Mouse (Mus musculus): ENCODE measurements at regions not wholly inside any gene's neighbourhood (a gene's known extent, or its start where the extent isn't known, plus 50 kb on each side); places are given as distances from the start of the nearest gene placed in this dataset.

- no peaks in the 10 kb centered on the region for H3K27me3 ChIP-seq (ENCODE audit: insufficient read depth, low read length)
- ATAC-seq (no peak), DNase-seq (no peak)
- no peaks in the 10 kb centered on the region for H3K36me3 ChIP-seq (ENCODE audit: insufficient read depth)
- TF ChIP-seq CTCF (IDR thresholded peaks at IDR 0.05; ENCODE audit: low read depth): no peak
- H3K4me2 ChIP-seq (ENCODE audit: low read depth): no peak overlapping the region
- no peak overlapping the region for H3K27ac ChIP-seq (ENCODE audit: low read depth, low read length)
- no peaks in the 10 kb centered on the region for H3K4me1 ChIP-seq (ENCODE audit: insufficient read depth)
- H3K4me3 ChIP-seq (ENCODE audit: low read depth, low read length): no peak overlapping the region
- 88% methylated on average over 1 of the region's 1 CpGs for WGBS
- no peaks in the 10 kb centered on the region for H3K9me3 ChIP-seq (ENCODE audit: low read length)
- no peak overlapping the region for H3K9ac ChIP-seq
Measured at GRCm38 (mm10) chr4:40575951-40576350, 104.0 kb downstream of the Tmem215 start.

DNA sequence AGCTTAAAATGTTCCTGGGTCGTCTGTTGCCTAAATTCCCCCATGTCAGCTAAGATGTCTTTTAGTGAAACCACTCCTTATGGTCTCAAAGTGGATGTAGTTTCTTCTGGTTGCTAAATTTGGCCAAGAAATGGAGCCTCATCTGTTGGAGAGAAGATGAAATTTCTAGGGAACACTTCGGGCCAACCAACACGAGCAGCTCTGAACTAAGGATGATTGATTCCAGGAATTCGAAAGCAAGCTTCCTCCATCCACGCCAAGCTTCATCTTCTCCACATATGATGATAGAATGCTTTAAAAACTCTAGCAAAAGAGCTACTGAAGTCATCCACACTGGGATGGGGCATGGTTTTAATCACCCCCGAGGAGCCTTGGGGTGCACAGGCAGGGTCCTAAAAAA lies 112.5 kb downstream of the Tmem215 start:
- DNase-seq (peak; percentile 18), ATAC-seq (no peak; the same call in 1 of the 2 replicates)
- H3K9ac ChIP-seq: no peak overlapping the region
- no peak overlapping the region for H3K4me2 ChIP-seq (ENCODE audit: low read depth)
- H3K27ac ChIP-seq (ENCODE audit: low read depth, low read length): no peak overlapping the region
- no peaks in the 10 kb centered on the region for H3K36me3 ChIP-seq (ENCODE audit: insufficient read depth)
- TF ChIP-seq CTCF (IDR thresholded peaks at IDR 0.05; ENCODE audit: low read depth): no peak
- no peaks in the 10 kb centered on the region for H3K9me3 ChIP-seq (ENCODE audit: low read length)
- no peak overlapping the region for H3K4me3 ChIP-seq (ENCODE audit: low read depth, low read length)
- WGBS: 83% methylated on average over 6 of the region's 6 CpGs
- H3K27me3 ChIP-seq (ENCODE audit: insufficient read depth, low read length): no peaks in the 10 kb centered on the region
- H3K4me1 ChIP-seq (ENCODE audit: insufficient read depth): no peaks in the 10 kb centered on the region

DNA sequence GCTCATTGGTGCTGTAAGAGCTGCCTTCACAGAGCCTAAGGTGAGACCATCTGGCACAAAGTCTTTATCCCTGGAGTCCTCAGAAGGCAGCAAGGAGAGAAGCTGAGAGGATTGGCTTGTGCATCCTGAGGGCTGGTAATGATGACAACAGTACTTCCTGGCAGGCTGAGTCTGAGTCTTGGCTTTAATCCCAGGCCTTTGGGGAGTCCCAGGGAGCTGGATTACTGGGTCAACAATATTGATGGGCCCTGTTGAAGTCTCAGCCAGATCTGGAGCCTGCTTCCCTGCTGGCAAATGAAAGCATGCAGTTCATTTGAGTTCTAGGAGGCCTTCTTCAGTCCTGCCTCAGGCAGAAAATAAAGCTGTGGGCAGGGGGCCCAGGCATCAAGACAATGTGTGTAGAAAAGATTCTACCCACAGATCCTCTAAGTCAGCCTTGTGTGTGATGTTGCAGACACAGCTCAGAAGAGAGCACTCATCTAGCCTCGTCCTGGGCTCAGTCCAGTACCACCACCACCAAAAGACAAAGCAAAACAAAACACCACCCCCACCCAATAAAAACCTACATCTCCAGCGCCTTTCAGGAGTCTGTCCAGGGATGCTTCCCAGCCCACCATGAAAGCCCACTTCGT lies 113.1 kb downstream of the Tmem215 start:
- H3K36me3 ChIP-seq (ENCODE audit: insufficient read depth): no peaks in the 10 kb centered on the region
- no peaks in the 10 kb centered on the region for H3K9me3 ChIP-seq (ENCODE audit: low read length)
- DNase-seq (peak; percentile 41), ATAC-seq (peak; percentile 34)
- 78% methylated on average over 3 of the region's 3 CpGs for WGBS
- no peak overlapping the region for H3K4me2 ChIP-seq (ENCODE audit: low read depth)
- H3K9ac ChIP-seq: no peak overlapping the region
- H3K4me3 ChIP-seq (ENCODE audit: low read depth, low read length): no peak overlapping the region
- no peaks in the 10 kb centered on the region for H3K4me1 ChIP-seq (ENCODE audit: insufficient read depth)
- no peak overlapping the region for H3K27ac ChIP-seq (ENCODE audit: low read depth, low read length)
- TF ChIP-seq CTCF (IDR thresholded peaks at IDR 0.05; ENCODE audit: low read depth): no peak
- no peaks in the 10 kb centered on the region for H3K27me3 ChIP-seq (ENCODE audit: insufficient read depth, low read length)

DNA sequence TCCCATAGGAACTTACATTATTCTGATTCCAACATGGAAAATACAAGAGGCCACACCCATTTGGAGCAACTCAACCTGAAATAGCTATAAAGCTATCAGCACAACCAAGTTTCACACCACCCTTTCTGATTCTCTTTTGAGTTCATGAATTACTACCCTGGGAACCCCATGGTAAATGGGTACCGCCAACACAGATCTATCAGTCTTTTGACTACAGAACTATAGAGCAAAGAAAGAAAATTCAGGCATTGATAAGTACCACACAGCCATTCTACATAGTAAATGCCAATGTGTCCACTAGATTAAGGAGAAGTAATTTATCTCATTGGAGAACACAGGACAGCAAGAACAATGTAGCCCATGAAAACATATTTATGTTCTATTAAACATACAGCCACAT lies 114.1 kb downstream of the Tmem215 start:
- Histone ChIP-seq H3K27me3 (ENCODE audit: insufficient read depth, low read length) (no peaks in the 10 kb centered on the region), H3K36me3 (ENCODE audit: insufficient read depth) (no peaks in the 10 kb centered on the region), H3K4me2 (ENCODE audit: low read depth) (no peak overlapping the region), H3K4me3 (ENCODE audit: low read depth, low read length) (no peak overlapping the region), H3K9ac (no peak overlapping the region), H3K9me3 (ENCODE audit: low read length) (no peaks in the 10 kb centered on the region), H3K27ac (ENCODE audit: low read depth, low read length) (no peak overlapping the region), H3K4me1 (ENCODE audit: insufficient read depth) (no peaks in the 10 kb centered on the region)
- WGBS: 88% methylated on average over 1 of the region's 1 CpGs
- no peak for DNase-seq
- ATAC-seq: no peak
- no peak for TF ChIP-seq CTCF (IDR thresholded peaks at IDR 0.05; ENCODE audit: low read depth)

DNA sequence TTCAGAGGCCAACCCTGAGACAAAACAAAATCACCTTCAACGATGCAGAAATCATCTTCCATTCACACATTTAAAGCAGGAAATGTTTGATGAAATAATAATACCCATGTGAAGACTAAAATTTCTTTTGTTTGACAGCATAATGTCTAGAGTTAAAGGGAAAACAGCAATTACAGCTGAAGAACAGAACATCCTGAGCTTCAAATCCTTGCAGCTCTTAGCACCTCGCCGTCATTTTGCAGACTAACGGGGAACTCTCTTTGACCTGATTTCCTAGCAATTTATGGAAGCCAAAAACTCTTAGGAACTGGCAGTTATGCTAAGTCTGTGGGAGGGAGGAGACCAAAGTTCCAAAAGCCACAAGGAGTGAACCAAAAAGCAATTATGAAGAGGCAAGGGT lies 115.3 kb downstream of the Tmem215 start:
- ATAC-seq (peak; percentile 78), DNase-seq (peak; percentile 5)
- WGBS: 59% methylated on average over 4 of the region's 4 CpGs
- Histone ChIP-seq H3K36me3 (ENCODE audit: insufficient read depth) (no peaks in the 10 kb centered on the region), H3K27me3 (ENCODE audit: insufficient read depth, low read length) (no peaks in the 10 kb centered on the region), H3K27ac (ENCODE audit: low read depth, low read length) (no peak overlapping the region), H3K9me3 (ENCODE audit: low read length) (no peaks in the 10 kb centered on the region), H3K4me2 (ENCODE audit: low read depth) (no peak overlapping the region), H3K9ac (no peak overlapping the region), H3K4me3 (ENCODE audit: low read depth, low read length) (no peak overlapping the region), H3K4me1 (ENCODE audit: insufficient read depth) (no peaks in the 10 kb centered on the region)
- no peak for TF ChIP-seq CTCF (IDR thresholded peaks at IDR 0.05; ENCODE audit: low read depth)

GRCm38 (mm10) chr4:40593806-40594205 lies 109.2 kb downstream of the Aptx start:
- Histone ChIP-seq H3K9ac (no peak overlapping the region), H3K27me3 (ENCODE audit: insufficient read depth, low read length) (no peaks in the 10 kb centered on the region), H3K4me2 (ENCODE audit: low read depth) (no peak overlapping the region), H3K4me3 (ENCODE audit: low read depth, low read length) (no peak overlapping the region), H3K9me3 (ENCODE audit: low read length) (no peaks in the 10 kb centered on the region), H3K4me1 (ENCODE audit: insufficient read depth) (no peaks in the 10 kb centered on the region), H3K36me3 (ENCODE audit: insufficient read depth) (no peaks in the 10 kb centered on the region), H3K27ac (ENCODE audit: low read depth, low read length) (no peak overlapping the region)
- ATAC-seq (peak; percentile 29; the same call in 1 of the 2 replicates), DNase-seq (peak; percentile 35)
- 72% methylated on average over 5 of the region's 5 CpGs for WGBS
- no peak for TF ChIP-seq CTCF (IDR thresholded peaks at IDR 0.05; ENCODE audit: low read depth)

GRCm38 (mm10) chr4:40625024-40625423 lies 78.0 kb downstream of the Aptx start:
- H3K27ac ChIP-seq (ENCODE audit: low read depth, low read length): no peak overlapping the region
- no peak for TF ChIP-seq CTCF (IDR thresholded peaks at IDR 0.05; ENCODE audit: low read depth)
- DNase-seq: no peak
- H3K4me3 ChIP-seq (ENCODE audit: low read depth, low read length): no peak overlapping the region
- H3K27me3 ChIP-seq (ENCODE audit: insufficient read depth, low read length): no peaks in the 10 kb centered on the region
- H3K4me2 ChIP-seq (ENCODE audit: low read depth): no peak overlapping the region
- no peak overlapping the region for H3K9ac ChIP-seq
- H3K4me1 ChIP-seq (ENCODE audit: insufficient read depth): no peaks in the 10 kb centered on the region
- 66% methylated on average over 5 of the region's 5 CpGs for WGBS
- H3K9me3 ChIP-seq (ENCODE audit: low read length): no peaks in the 10 kb centered on the region
- no peak for ATAC-seq
- no peaks in the 10 kb centered on the region for H3K36me3 ChIP-seq (ENCODE audit: insufficient read depth)

Data from forebrain, postnatal 0 days (tissue).